17 mouse cellular contexts compared by ENCODE assay signal in the genomic region with DNA sequence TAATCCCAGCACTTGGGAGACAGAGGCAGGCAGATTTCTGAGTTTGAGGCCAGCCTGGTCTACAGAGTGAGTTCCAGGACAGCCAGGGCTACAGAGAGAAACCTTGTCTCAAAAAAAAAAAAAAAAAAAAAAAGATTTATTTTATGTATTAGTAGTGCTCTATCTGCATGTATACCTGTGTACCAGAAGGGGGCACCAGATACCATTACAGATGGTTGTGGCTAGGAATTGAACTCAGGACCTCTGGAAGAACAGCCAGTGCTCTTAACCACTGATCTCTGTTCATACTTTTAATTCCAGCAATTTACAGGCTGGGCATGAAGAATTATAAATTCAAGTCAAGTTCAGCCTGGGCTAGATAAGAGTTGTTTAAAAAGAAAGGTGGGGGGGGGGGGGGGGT. TPM values are rescaled to one million over a fixed set of nuclear protein-coding genes. Genes with fewer than 3 reads are reported as not detected.
DNase-seq lines count a peak whose midpoint lies in the region; ATAC-seq and TF ChIP-seq lines count a peak whose summit lies in the region.
"Not testable (repeated sequence)": the region's sequence is repeated elsewhere in the genome, so short reads cannot be mapped to it uniquely, and the experiment has no call there.
"Had no signal": no experiment of that assay in that cellular context is flagged by ENCODE, and none has a peak within 500 bp of the region (broad histone marks: within the 10 kb centered on the region; RNA-seq: fewer than 3 reads in every experiment).

No protein-coding gene starts in this region.

- H3K36me3 ChIP-seq in CH12.LX (replicated peaks in 1 of 2; ENCODE audit: control insufficient read depth in 1 of 2, insufficient read depth in 1 of 2, low read length in 1 of 2) = peaks cover 0 to 42% of the 10 kb centered on the region in 2 experiments
- not testable (repeated sequence) for H3K36me3 ChIP-seq in forebrain, postnatal 0 days (ENCODE audit: insufficient read depth); liver, adult 2 months (ENCODE audit: control insufficient read depth, insufficient read depth, low read length)

- H3K4me1 ChIP-seq in CH12.LX (ENCODE audit: control insufficient read depth in 1 of 2, insufficient read depth in 2 of 2); forebrain, postnatal 0 days (ENCODE audit: insufficient read depth); liver, adult 2 months (ENCODE audit: control insufficient read depth, insufficient read depth, low read length): not testable (repeated sequence)

- H3K4me2 ChIP-seq in CH12.LX (ENCODE audit: insufficient read depth, low read depth, poor library complexity, severe bottlenecking); forebrain, postnatal 0 days (ENCODE audit: low read depth): not testable (repeated sequence)

- DNase-seq in 3T3-L1 (ENCODE audit: low read depth, low spot score) = peak; percentile 12
- DNase-seq in CH12.LX (ENCODE audit: extremely low read depth) = peak; percentile 24
- peak; percentile 55 for DNase-seq in R1 (ENCODE audit: low read depth, low spot score)
- DNase-seq in forebrain, postnatal 0 days = not testable (repeated sequence)
- peak; percentile 67 for DNase-seq in induced T-regulatory cell, adult 2 months (ENCODE audit: low read depth)
- DNase-seq in liver, adult 2 months (ENCODE audit: extremely low read depth, low read depth, low spot score) = peak; percentile 35
- DNase-seq in thymus, postnatal 14 days = peak; percentile 9

- H3K4me3 ChIP-seq in CH12.LX (replicated peaks in 1 of 3; ENCODE audit: low read depth in 2 of 3, low read length in 2 of 3, poor library complexity in 1 of 3); forebrain, postnatal 0 days (ENCODE audit: low read depth, low read length); liver, adult 2 months (ENCODE audit: insufficient read depth, low read depth, low read length): not testable (repeated sequence)

- H3K9ac ChIP-seq in CH12.LX (ENCODE audit: insufficient read depth, low read depth); forebrain, postnatal 0 days; liver, adult 2 months (ENCODE audit: low read depth, low read length): not testable (repeated sequence)

- dilution Hi-C loops in CH12.LX (cut with MboI; ENCODE audit: extremely low pct_ligation_motif_present, extremely low pct_unique_long_range_greater_than_20kb, low sequenced_read_pairs) = not testable (repeated sequence)

- in situ Hi-C loops in CH12.LX (cut with MboI; ENCODE audit: low pct_ligation_motif_present, low pct_unique_long_range_greater_than_20kb, low sequenced_read_pairs) = not testable (repeated sequence)

- TF ChIP-seq CTCF in CH12.LX (conservative IDR thresholded peaks at IDR 0.05 in 1 of 2, IDR thresholded peaks at IDR 0.05 in 1 of 2; ENCODE audit: low read depth in 2 of 2, low read length in 2 of 2) = peak; percentile 6 to 47; a peak in 2 of 4 replicates
- peak; percentile 44 for TF ChIP-seq CTCF in forebrain, postnatal 0 days (IDR thresholded peaks at IDR 0.05; ENCODE audit: low read depth)
- 0 out of 2 replicates have a peak, but pooled peaks have one; percentile 13 for TF ChIP-seq CTCF in liver, adult 2 months (IDR thresholded peaks at IDR 0.05; ENCODE audit: low read depth, low read length)

- peak; percentile 27 for TF ChIP-seq RAD21 in CH12.LX (IDR thresholded peaks at IDR 0.05; ENCODE audit: low read depth, low read length)

- not testable (repeated sequence) for H3K79me2 ChIP-seq in CH12.LX (replicated peaks; ENCODE audit: control insufficient read depth, extremely low read depth, insufficient read depth, poor library complexity, severe bottlenecking)
- peaks cover 12% of the 10 kb centered on the region; the same call in 1 of the 2 replicates for H3K79me2 ChIP-seq in liver, adult 2 months (ENCODE audit: control insufficient read depth, insufficient read depth, low read length)

- not testable (repeated sequence) for H3K27me3 ChIP-seq in CH12.LX (replicated peaks); forebrain, postnatal 0 days (ENCODE audit: insufficient read depth, low read length); liver, adult 2 months (ENCODE audit: control insufficient read depth, insufficient read depth, low read length)

- TF ChIP-seq POLR2A in CH12.LX (IDR thresholded peaks at IDR 0.05; ENCODE audit: low read depth, low read length); liver, adult 2 months (IDR thresholded peaks at IDR 0.05; ENCODE audit: extremely low read depth, insufficient read depth, low read length): not testable (repeated sequence)

- not testable (repeated sequence) for ATAC-seq in forebrain, postnatal 0 days
- peak; percentile 80 for ATAC-seq in megakaryocyte progenitor cell, adult 5-6 weeks (replicated peaks; ENCODE audit: poor library complexity)

- not testable (repeated sequence) for H3K9me3 ChIP-seq in CH12.LX (replicated peaks; ENCODE audit: low read length); forebrain, postnatal 0 days (ENCODE audit: low read length)

- H3K27ac ChIP-seq in CH12.LX (ENCODE audit: insufficient read depth, low read depth); forebrain, postnatal 0 days (ENCODE audit: low read depth, low read length); liver, adult 2 months (replicated peaks; ENCODE audit: insufficient read depth, low read depth, low read length): not testable (repeated sequence)

- TF ChIP-seq EP300 in CH12.LX (IDR thresholded peaks at IDR 0.05; ENCODE audit: low read length) = not testable (repeated sequence)

TF ChIP-seq in CH12.LX, 34 proteins besides CTCF, POLR2A, EP300 and RAD21:
- TF ChIP-seq SMC3 (IDR thresholded peaks at IDR 0.05; ENCODE audit: low read depth, low read length) = peak; percentile 28
- TF ChIP-seq ZNF384 (IDR thresholded peaks at IDR 0.05; ENCODE audit: low read depth, low read length) = peak; percentile 64

RNA-seq across cellular contexts. Expression of a gene that starts 16.7 kb away (rescaled TPM):
- 20.4 and 20.7 TPM in 2 replicates for total RNA-seq in CH12.LX (2012; rRNA removed)
- 10.3 and 13.9 TPM in 2 replicates for total RNA-seq in CH12.LX (2014; rRNA removed)
- polyA plus RNA-seq in CH12.LX (2012; ENCODE audit: insufficient read length, low read depth) = 24.8 and 27.7 TPM in 2 replicates
- 28.8 and 34.2 TPM in 2 replicates for total RNA-seq in forebrain, postnatal 0 days (2014; rRNA removed)
- polyA plus RNA-seq in forebrain, postnatal 0 days (2015; fragmentation: Nextera tagmentation; extraction: Ambion mirVana) = 19.9 and 23.4 TPM in 2 replicates
- total RNA-seq in liver, adult 2 months (2014; rRNA removed) = 16.2 and 17.1 TPM in 2 replicates
- 18.3 and 21.1 TPM in 2 replicates for polyA plus RNA-seq in liver, adult 2 months (2012; rRNA removed)
- total RNA-seq in megakaryocyte progenitor cell, adult 5-6 weeks (2015) = 11.3 and 12.2 TPM in 2 replicates
- total RNA-seq in megakaryocyte progenitor cell, adult 5-6 weeks (2017) = 7.1 and 12.7 TPM in 2 replicates

RNA-seq across cellular contexts. Expression of a gene that starts 16.8 kb away (rescaled TPM):
- 19.8 and 20.2 TPM in 2 replicates for total RNA-seq in CH12.LX (2012; rRNA removed)
- 15.4 and 19.9 TPM in 2 replicates for total RNA-seq in CH12.LX (2014; rRNA removed)
- polyA plus RNA-seq in CH12.LX (2012; ENCODE audit: insufficient read length, low read depth) = 23.4 and 26.7 TPM in 2 replicates
- total RNA-seq in forebrain, postnatal 0 days (2014; rRNA removed) = 23.4 and 32.7 TPM in 2 replicates
- polyA plus RNA-seq in forebrain, postnatal 0 days (2015; fragmentation: Nextera tagmentation; extraction: Ambion mirVana) = 11.9 and 14.6 TPM in 2 replicates
- 4.8 and 4.9 TPM in 2 replicates for total RNA-seq in liver, adult 2 months (2014; rRNA removed)
- polyA plus RNA-seq in liver, adult 2 months (2012; rRNA removed) = 3.2 and 5.9 TPM in 2 replicates
- 17.6 and 19.7 TPM in 2 replicates for total RNA-seq in megakaryocyte progenitor cell, adult 5-6 weeks (2015)
- 28.4 and 30.3 TPM in 2 replicates for total RNA-seq in megakaryocyte progenitor cell, adult 5-6 weeks (2017)

RNA-seq across cellular contexts. Expression of a gene that starts 17.0 kb away (rescaled TPM):
- total RNA-seq in CH12.LX (2012; rRNA removed) (1.6 and 1.9 TPM in 2 replicates), CH12.LX (2014; rRNA removed) (0.64 and 0.93 TPM in 2 replicates)
- 1.6 and 1.7 TPM in 2 replicates for polyA plus RNA-seq in CH12.LX (2012; ENCODE audit: insufficient read length, low read depth)
- total RNA-seq in forebrain, postnatal 0 days (2014; rRNA removed) = 1.3 and 2.5 TPM in 2 replicates
- polyA plus RNA-seq in forebrain, postnatal 0 days (2015; fragmentation: Nextera tagmentation; extraction: Ambion mirVana) = 0.42 and 0.58 TPM in 2 replicates
- total RNA-seq in liver, adult 2 months (2014; rRNA removed) = 0.18 and 0.74 TPM in 2 replicates
- polyA plus RNA-seq in liver, adult 2 months (2012; rRNA removed) = 0.75 and 0.83 TPM in 2 replicates
- 0.57 and 0.85 TPM in 2 replicates for total RNA-seq in megakaryocyte progenitor cell, adult 5-6 weeks (2015)
- total RNA-seq in megakaryocyte progenitor cell, adult 5-6 weeks (2017) = 0.34 and 0.92 TPM in 2 replicates

RNA-seq across cellular contexts. Expression of a gene that starts 30.0 kb away (rescaled TPM):
- 1.9 and 2.6 TPM in 2 replicates for total RNA-seq in CH12.LX (2012; rRNA removed)
- 1.7 and 1.9 TPM in 2 replicates for total RNA-seq in CH12.LX (2014; rRNA removed)
- 2.9 and 3.3 TPM in 2 replicates for polyA plus RNA-seq in CH12.LX (2012; ENCODE audit: insufficient read length, low read depth)
- 9.5 and 11.2 TPM in 2 replicates for total RNA-seq in forebrain, postnatal 0 days (2014; rRNA removed)
- 1.7 and 2.8 TPM in 2 replicates for polyA plus RNA-seq in forebrain, postnatal 0 days (2015; fragmentation: Nextera tagmentation; extraction: Ambion mirVana)
- 15.7 TPM in 2 replicates for total RNA-seq in liver, adult 2 months (2014; rRNA removed)
- 14.2 and 26.4 TPM in 2 replicates for polyA plus RNA-seq in liver, adult 2 months (2012; rRNA removed)
- 3.1 and 7.6 TPM in 2 replicates for total RNA-seq in megakaryocyte progenitor cell, adult 5-6 weeks (2015)
- total RNA-seq in megakaryocyte progenitor cell, adult 5-6 weeks (2017) = 2.1 and 2.5 TPM in 2 replicates

RNA-seq across cellular contexts. Expression of a gene that starts 34.4 kb away (rescaled TPM):
- 0.17 TPM in 1 of 2 replicates, not detected in the other for total RNA-seq in CH12.LX (2012; rRNA removed)
- 0.24 TPM in 1 of 2 replicates, not detected in the other for total RNA-seq in CH12.LX (2014; rRNA removed)
- not detected in 2 replicates for polyA plus RNA-seq in CH12.LX (2012; ENCODE audit: insufficient read length, low read depth)
- 0.23 and 1.1 TPM in 2 replicates for total RNA-seq in forebrain, postnatal 0 days (2014; rRNA removed)
- polyA plus RNA-seq in forebrain, postnatal 0 days (2015; fragmentation: Nextera tagmentation; extraction: Ambion mirVana) = not detected in 2 replicates
- total RNA-seq in liver, adult 2 months (2014; rRNA removed) = 0.09 TPM in 1 of 2 replicates, not detected in the other
- 0.04 TPM in 1 of 2 replicates, not detected in the other for polyA plus RNA-seq in liver, adult 2 months (2012; rRNA removed)
- total RNA-seq in megakaryocyte progenitor cell, adult 5-6 weeks (2015) = not detected in 2 replicates
- total RNA-seq in megakaryocyte progenitor cell, adult 5-6 weeks (2017) = 0.24 TPM in 1 of 2 replicates, not detected in the other
- total RNA-seq: adrenal gland, postnatal 25 days had no signal
- polyA plus RNA-seq: heart, embryonic 13.5 days; limb, embryonic 11.5 days; liver, embryonic 11.5 days; lung, adult 2 months; midbrain, embryonic 15.5 days; myocyte; neural tube, embryonic 14.5 days; stomach, embryonic 14.5 days had no signal
